Mouse (Mus musculus) thymus, adult 2 months (tissue): Measurements from ENCODE around the gene Mib2. TPM values are rescaled to one million over a fixed set of nuclear protein-coding genes. Genes with fewer than 3 reads are reported as not detected.

ENCODE experiments used
- DNase-seq: peaks from one replicate; pipeline ENCODE4 v3.0.0; 2021
- H3K27ac ChIP-seq: fragments of 200-500 bp; 2 replicates; pipeline ENCODE4 v1.5.1; 2012; ENCODE audit warnings: low read length, control low read depth; ENCODE audit not compliant: control insufficient read depth, insufficient read depth
- H3K27me3 ChIP-seq: fragments of 200-500 bp; 2 replicates; pipeline ENCODE4 v1.6.1; 2012; ENCODE audit warnings: mild to moderate bottlenecking, low read length, moderate library complexity, mixed read lengths; ENCODE audit not compliant: control insufficient read depth, insufficient read depth
- H3K36me3 ChIP-seq: fragments of 200-500 bp; 2 replicates; pipeline ENCODE4 v1.6.1; 2012; ENCODE audit warnings: mild to moderate bottlenecking, low read length, moderate library complexity; ENCODE audit not compliant: control insufficient read depth, insufficient read depth
- H3K4me1 ChIP-seq: fragments of 200-500 bp; replicated peaks from 2 replicates; pipeline ENCODE4 v1.6.1; 2012; ENCODE audit warnings: low read length; ENCODE audit not compliant: control insufficient read depth, insufficient read depth
- H3K4me3 ChIP-seq: fragments of 200-500 bp; 2 replicates; pipeline ENCODE4 v1.5.1; 2012; ENCODE audit warnings: mild to moderate bottlenecking, low read length, control low read depth, moderate library complexity; ENCODE audit not compliant: control insufficient read depth, insufficient read depth
- CTCF ChIP-seq: fragments of 200-500 bp; IDR thresholded peaks from 2 replicates; pipeline ENCODE4 v1.5.1; 2012; ENCODE audit warnings: mild to moderate bottlenecking, control low read depth, low read length, moderate library complexity, borderline replicate concordance; ENCODE audit not compliant: control insufficient read depth, poor library complexity, insufficient read depth; ENCODE audit errors: extremely low read depth
- POLR2A ChIP-seq: fragments of 200-500 bp; IDR thresholded peaks from 2 replicates; pipeline ENCODE4 v1.6.1; 2012; ENCODE audit warnings: mild to moderate bottlenecking, low read length, control low read depth, moderate library complexity; ENCODE audit not compliant: control insufficient read depth, poor library complexity, insufficient read depth; ENCODE audit errors: extremely low read depth
- WGBS: fragments of 180-500 bp; shearing (Covaris S2); methylation state at CpG from one replicate; pipeline ENCODE4 v1.1.7; 2018; 5-methylcytosine and 5-hydroxymethylcytosine counted together
- polyA plus RNA-seq: library from polyadenylated mRNA; depleted of rRNA; stranded (reverse); fragments of >200 nt; gene quantifications from 2 replicates; pipeline ENCODE4 v1.2.3, GENCODE M21; 2012

The Mib2 gene
- polyA plus RNA-seq, 1 experiment, result 99.7 TPM

- DNase-seq, result no peak
- Histone ChIP-seq H3K27ac (no peak overlapping the region), H3K27me3 (no peaks in the 10 kb centered on the region), H3K4me3 (no peak overlapping the region), H3K4me1 (peaks cover 5% of the 10 kb centered on the region), H3K36me3 (no peaks in the 10 kb centered on the region)
- no peak for TF ChIP-seq POLR2A
- TF ChIP-seq CTCF, result no peak
These were observed 2.1 kb downstream of the Mib2 start for GRCm38 (mm10) chr4:155666903-155667302.

GRCm38 (mm10) chr4:155660641-155661040 lies 8.4 kb downstream of the Mib2 start:
- Histone ChIP-seq H3K27me3 (no peaks in the 10 kb centered on the region), H3K27ac (no peak overlapping the region), H3K4me1 (no peaks in the 10 kb centered on the region), H3K4me3 (no peak overlapping the region), H3K36me3 (no peaks in the 10 kb centered on the region)
- no peak for DNase-seq
- no peak for TF ChIP-seq CTCF
- WGBS, result 95% methylated on average over 12 of the region's 12 CpGs

GRCm38 (mm10) chr4:155658961-155659360 lies 10.0 kb downstream of the Mib2 start:
- peaks cover 2% of the 10 kb centered on the region; the same call in 1 of the 2 replicates for H3K27me3 ChIP-seq
- no peak overlapping the region for H3K27ac ChIP-seq
- no peaks in the 10 kb centered on the region for H3K36me3 ChIP-seq
- TF ChIP-seq POLR2A, result no peak
- no peak for TF ChIP-seq CTCF
- peaks cover 13% of the 10 kb centered on the region for H3K4me1 ChIP-seq
- no peak for DNase-seq
- WGBS, result 94% methylated on average over 10 of the region's 10 CpGs
- H3K4me3 ChIP-seq, result no peak overlapping the region

- DNase-seq, result no peak
- no peaks in the 10 kb centered on the region for H3K36me3 ChIP-seq
- H3K4me3 ChIP-seq, result no peak overlapping the region
- 98% methylated on average over 13 of the region's 13 CpGs for WGBS
- peaks cover 18% of the 10 kb centered on the region for H3K27me3 ChIP-seq
- TF ChIP-seq CTCF, result no peak
- no peak for TF ChIP-seq POLR2A
- no peak overlapping the region for H3K27ac ChIP-seq
- H3K4me1 ChIP-seq, result peaks cover 24% of the 10 kb centered on the region
These were observed 12.7 kb downstream of the Mib2 start for GRCm38 (mm10) chr4:155656214-155656751.

DNA sequence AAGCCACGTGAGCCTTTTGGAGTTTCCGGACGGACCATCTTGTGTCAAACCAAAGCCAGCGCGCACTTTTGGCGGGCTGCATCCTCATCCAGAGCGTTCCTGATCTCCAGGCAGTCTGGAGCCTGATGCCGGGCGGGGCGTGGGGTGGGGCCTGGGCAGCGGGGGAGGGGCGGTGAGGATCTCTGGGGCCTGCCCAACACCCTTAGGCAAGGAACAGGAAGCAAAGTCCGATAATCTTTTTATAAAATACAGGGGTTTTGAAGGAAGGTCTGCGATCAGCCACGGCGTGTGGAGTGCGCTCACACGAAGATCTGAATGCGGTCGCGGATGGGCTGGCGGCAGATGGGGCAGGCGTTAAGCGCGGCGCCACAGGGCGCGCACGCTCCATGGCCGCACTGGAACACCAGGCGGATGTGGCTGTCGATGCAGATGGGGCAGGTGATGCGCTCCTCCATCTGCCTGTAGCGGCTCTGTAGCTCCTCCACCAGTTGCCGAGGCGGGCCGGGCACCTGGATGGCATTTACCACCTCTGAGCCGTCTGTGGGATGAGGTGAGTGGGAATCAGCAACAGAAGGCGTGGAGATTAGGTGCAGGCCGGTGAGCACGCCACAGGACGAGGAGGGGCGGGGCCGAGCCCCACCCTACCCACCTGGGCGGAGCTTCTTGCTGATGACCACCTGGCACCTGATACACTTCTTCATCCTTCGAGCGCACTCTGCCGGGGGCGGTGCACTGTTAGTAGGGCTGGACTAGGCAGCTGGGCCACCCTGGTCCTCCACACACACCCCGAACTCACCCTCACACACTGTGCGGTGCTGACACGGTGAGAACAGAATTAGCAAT lies 14.3 kb downstream of the Mib2 start:
- peaks cover 18% of the 10 kb centered on the region for H3K27me3 ChIP-seq
- 0 out of 2 replicates have a peak, but pooled peaks have one; percentile 18 for TF ChIP-seq CTCF
- TF ChIP-seq POLR2A, result no peak
- H3K27ac ChIP-seq, result no peak overlapping the region
- H3K36me3 ChIP-seq, result peaks cover 14% of the 10 kb centered on the region
- 7% methylated on average over 52 of the region's 52 CpGs for WGBS
- DNase-seq, result peak; percentile 55
- H3K4me3 ChIP-seq, result peak overlapping the region; percentile 34
- H3K4me1 ChIP-seq, result peaks cover 24% of the 10 kb centered on the region

DNA sequence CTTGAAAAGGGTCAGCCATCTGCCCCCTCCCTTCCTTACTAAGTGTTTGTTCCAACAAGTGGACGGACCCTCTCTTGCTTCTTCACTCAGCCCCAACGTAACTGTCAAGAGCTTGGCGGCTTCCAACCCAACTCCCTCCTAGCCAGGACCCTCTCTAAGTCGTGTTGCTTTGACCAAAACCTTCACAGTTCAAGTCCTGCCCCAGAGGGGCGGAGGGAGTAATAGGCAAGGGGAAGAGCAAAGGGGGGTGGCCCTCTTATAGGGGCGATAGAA lies 14.9 kb downstream of the Mib2 start:
- WGBS, result 5% methylated on average over 6 of the region's 6 CpGs
- Histone ChIP-seq H3K27ac (no peak overlapping the region), H3K4me1 (peaks cover 24% of the 10 kb centered on the region), H3K36me3 (peaks cover 19% of the 10 kb centered on the region), H3K27me3 (peaks cover 18% of the 10 kb centered on the region), H3K4me3 (peak overlapping the region; percentile 34)
- TF ChIP-seq CTCF, result no peak
- no peak for TF ChIP-seq POLR2A
- no peak for DNase-seq

GRCm38 (mm10) chr4:155653451-155654182 lies 15.4 kb downstream of the Mib2 start:
- Histone ChIP-seq H3K27me3 (peaks cover 18% of the 10 kb centered on the region), H3K36me3 (peaks cover 24% of the 10 kb centered on the region), H3K27ac (no peak overlapping the region), H3K4me3 (peak overlapping the region; percentile 34), H3K4me1 (peaks cover 24% of the 10 kb centered on the region)
- DNase-seq, result no peak
- TF ChIP-seq CTCF (no peak), POLR2A (no peak)
- 5% methylated on average over 31 of the region's 31 CpGs for WGBS
